Mouse (Mus musculus) liver, adult (tissue): ENCODE measurements around the gene Icam1.

Experiments
- GATA4 ChIP-seq: IDR thresholded peaks from 2 replicates; pipeline ENCODE4 v1.6.1; 2014; ENCODE audit warnings: mild to moderate bottlenecking, low read length; ENCODE audit not compliant: insufficient replicate concordance

Icam1 gene

GRCm38 (mm10) chr9:21029291-21030054 lies 13.7 kb downstream of the Icam1 start, which contains the start of gene Icam4:
TSS of gene Icam4 (plus strand) at chr9:21029373.
- peak; percentile 83; the same call in 1 of the 2 replicates for TF ChIP-seq GATA4

- TF ChIP-seq GATA4, result no peak
Observed at GRCm38 (mm10) chr9:21030055-21030600, 14.3 kb downstream of the Icam1 start.

- TF ChIP-seq GATA4, result peak; percentile 94
Observed at GRCm38 (mm10) chr9:21030781-21031250, 15.0 kb downstream of the Icam1 start.

DNA sequence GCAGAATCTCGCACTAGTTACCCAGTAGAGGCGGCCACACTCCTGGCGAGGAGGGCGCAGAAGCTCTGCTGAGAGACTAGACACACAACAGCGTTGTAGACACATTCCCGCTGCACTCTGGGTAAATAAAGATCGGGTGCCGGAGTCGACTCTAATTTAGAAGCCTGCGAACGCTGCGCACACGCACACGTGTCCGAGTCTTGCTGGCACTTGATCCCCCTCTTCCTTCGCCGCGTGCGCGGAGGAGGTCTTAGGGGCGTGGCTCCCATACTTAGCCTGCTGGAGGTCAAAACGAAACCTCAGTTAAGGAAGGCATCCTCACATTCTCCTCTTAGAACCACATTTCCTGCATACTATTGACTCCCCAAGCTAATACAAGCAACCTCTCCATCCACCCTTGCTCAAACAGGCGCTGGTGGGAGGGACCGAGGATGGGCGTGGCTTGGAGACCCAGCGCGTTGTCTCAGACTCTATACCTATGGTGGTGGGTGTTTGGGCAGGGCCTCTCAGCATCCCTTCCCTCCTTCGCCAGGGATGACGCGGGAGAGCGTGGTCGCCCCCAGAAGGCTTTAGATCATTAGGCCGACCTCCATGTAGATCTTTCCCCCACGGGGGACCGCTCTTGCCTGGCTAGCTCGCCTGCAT lies 15.6 kb downstream of the Icam1 start:
- no peak for TF ChIP-seq GATA4

DNA sequence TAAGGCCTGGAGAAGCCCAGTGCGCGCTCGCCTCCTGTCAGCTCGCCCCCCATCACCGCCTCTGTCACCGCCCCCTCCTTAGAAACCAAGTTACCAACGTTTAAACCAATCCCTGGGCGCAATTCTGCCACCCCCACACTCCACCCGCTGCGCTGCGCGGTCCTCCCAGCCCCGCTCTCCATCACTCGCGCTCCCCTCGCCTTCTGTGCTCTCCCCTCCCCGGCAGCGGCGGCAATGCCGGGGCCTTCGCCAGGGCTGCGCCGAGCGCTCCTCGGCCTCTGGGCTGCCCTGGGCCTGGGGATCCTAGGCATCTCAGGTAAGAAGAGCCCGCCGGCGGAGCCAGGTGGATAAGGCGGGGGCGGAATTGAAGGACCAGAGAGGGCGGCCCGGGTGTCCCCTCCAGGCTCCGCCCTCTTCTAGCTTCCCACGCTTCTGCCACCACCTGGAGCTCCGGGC lies 16.1 kb downstream of the Icam1 start, which contains the start of gene Icam5:
TSS of gene Icam5 (plus strand) at position 178 of the 456 bp plus-strand sequence.
- no peak for TF ChIP-seq GATA4

DNA sequence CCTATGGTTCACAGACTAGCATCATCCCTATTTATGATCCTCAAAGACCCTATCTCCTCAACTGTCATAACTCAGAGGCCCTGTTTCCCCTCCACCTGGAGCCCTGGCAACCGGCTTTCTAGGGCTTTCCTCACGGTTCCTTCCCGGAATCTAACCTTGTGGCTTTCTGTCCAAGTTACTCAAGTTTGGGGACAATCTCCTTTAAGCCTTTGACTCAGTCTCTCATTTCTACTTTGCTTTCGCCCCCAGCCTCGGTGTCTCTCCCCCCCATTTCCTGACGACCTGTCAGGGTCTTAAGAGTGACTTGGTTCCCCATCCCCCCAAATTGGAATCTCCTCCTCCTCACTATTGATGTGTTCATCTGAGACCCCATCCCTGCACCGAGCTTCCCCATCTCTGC lies 16.7 kb downstream of the Icam1 start:
- TF ChIP-seq GATA4, result no peak

- no peak for TF ChIP-seq GATA4
Observed at GRCm38 (mm10) chr9:21033136-21033535, 17.4 kb downstream of the Icam1 start.

DNA sequence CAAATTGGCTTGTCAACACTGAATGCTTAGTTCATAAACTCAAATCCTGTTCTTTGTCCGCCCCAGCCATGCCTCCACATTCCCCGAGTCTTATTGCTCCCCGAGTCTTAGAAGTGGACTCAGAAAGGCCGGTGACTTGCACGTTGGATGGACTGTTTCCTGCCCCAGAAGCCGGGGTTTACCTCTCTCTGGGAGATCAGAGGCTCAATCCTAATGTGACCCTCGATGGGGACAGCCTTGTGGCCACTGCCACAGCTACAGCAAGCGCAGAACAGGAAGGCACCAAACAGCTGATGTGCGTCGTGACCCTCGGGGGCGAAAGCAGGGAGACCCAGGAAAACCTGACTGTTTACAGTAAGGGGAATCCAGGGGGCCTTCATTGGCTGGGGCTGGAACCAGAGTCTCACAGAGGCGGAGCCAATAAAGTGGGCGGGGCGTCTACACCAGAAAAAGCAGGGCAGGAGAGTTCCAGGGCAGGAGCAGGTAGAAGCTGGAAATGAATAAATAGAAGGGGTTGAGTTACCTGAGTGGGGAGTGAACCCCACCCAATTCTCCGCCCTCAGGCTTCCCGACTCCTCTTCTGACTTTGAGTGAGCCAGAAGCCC lies 18.8 kb downstream of the Icam1 start:
- no peak for TF ChIP-seq GATA4

DNA sequence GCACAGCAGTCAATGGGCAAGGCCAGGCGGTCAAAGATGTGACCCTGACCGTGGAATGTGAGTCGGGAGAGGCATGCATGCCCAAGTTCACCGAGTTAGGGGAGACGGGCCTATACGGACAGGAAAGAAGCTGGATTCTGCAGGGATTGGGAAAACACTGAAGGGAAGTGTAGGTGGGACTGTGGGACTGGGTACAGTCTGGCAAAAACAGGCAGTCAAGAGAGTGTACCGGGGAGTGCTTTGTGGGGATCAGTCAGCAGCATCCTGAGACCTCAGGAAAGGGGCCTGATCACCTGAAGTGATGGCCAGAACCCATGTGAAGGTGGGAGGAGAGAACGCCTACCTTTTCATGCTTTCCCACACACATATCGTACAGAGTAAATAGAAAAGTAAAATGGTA lies 19.8 kb downstream of the Icam1 start:
- TF ChIP-seq GATA4, result no peak

- TF ChIP-seq GATA4, result no peak
Observed at GRCm38 (mm10) chr9:21036161-21036560, 20.4 kb downstream of the Icam1 start.

DNA sequence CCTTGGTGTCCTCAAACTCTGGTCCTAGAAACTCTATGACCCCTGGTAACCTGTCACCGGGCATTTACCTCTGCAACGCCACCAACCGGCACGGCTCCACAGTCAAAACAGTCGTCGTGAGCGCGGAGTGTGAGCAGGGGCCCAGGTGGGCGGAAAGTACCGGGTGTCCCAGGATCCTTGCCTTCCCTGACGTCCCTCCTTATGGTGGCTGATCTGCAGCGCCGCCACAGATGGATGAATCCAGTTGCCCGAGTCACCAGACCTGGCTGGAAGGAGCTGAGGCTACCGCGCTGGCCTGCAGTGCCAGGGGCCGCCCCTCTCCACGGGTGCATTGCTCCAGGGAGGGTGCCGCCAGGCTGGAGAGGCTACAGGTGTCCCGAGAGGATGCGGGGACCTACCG lies 20.9 kb downstream of the Icam1 start:
- no peak for TF ChIP-seq GATA4

- no peak for TF ChIP-seq GATA4
Observed at GRCm38 (mm10) chr9:21037481-21037891, 21.7 kb downstream of the Icam1 start.

GRCm38 (mm10) chr9:21039779-21040178 lies 24.0 kb downstream of the Icam1 start:
- no peak for TF ChIP-seq GATA4

GRCm38 (mm10) chr9:21041308-21041707 lies 25.5 kb downstream of the Icam1 start:
- no peak for TF ChIP-seq GATA4

DNA sequence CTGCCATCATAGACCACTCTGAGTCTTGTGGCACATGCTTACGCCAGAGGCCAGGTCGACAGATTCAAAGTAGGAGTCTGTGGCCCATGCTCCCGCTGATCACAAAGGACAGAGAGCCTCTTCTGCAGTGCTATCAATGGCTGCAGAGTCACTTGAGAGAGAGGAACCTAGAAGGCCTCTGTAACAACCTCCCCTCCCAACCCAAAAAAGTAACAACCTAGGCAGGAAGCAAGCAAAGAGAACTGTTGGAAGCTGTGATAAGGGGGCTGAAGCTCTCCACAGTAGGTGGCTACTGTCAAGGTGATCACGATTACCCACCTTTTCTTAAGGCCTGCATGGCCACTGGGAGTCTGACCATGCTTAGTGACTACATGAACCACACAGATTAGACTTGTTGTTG lies 27.8 kb downstream of the Icam1 start:
- TF ChIP-seq GATA4, result no peak

GRCm38 (mm10) chr9:21045235-21045634 lies 29.4 kb downstream of the Icam1 start:
- TF ChIP-seq GATA4, result no peak

DNA sequence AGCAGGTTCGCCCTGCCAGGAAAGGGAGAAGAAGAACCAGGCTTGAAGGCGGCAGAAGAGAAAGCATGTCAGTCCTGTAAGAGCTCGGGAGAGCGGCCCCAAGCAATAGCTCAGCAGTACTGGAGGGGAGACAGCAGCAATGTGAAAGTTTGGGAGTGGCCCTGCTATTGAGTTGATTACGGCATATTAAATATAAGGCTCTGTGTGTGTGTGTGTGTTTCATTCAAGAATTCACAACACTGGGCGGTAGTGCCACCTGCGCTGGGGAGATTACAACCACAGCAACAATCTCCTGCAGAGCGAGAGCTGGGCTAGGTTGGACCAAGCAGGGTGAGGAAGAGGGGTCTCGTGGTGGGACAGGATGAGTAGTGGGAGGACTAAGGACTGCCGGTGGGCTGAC lies 35.8 kb downstream of the Icam1 start:
- no peak for TF ChIP-seq GATA4
